Mouse (Mus musculus) ES-Bruce4 (cell line): ENCODE data around the gene Crip2.

ENCODE experiments used
- CTCF ChIP-seq: IDR thresholded peaks from one replicate; pipeline ENCODE4 v1.8.1; 2011; ENCODE audit warnings: low read depth, low read length
- POLR2A ChIP-seq: IDR thresholded peaks from one replicate; pipeline ENCODE4 v1.8.1; 2011; ENCODE audit warnings: low read length; ENCODE audit not compliant: insufficient read depth

- TF ChIP-seq POLR2A = no peak
- TF ChIP-seq CTCF = no peak
Measured at GRCm38 (mm10) chr12:113153971-113154370, 13.9 kb downstream of the Crip2 start.
